Mouse (Mus musculus): ENCODE measurements around the gene Asxl1. TPM values are rescaled to one million over a fixed set of nuclear protein-coding genes. Genes with fewer than 3 reads are reported as not detected.

The Asxl1 gene
- total and polyA plus RNA-seq, 3 experiments: 15.2 to 35.5 TPM; not detected in 1

GRCm38 (mm10) chr2:153447719-153448118 lies 102.1 kb downstream of the Asxl1 start:
- Histone ChIP-seq H3K4me1 (ENCODE audit: control insufficient read depth in 1 of 2, insufficient read depth in 2 of 2, low read length in 2 of 2) (no peaks in the 10 kb centered on the region; a peak in 1 of 4 replicates), H3K36me3 (ENCODE audit: control insufficient read depth in 1 of 2, insufficient read depth in 2 of 2, low read length in 2 of 2) (no peaks in the 10 kb centered on the region)
- no peak for DNase-seq (ENCODE audit: low read depth, low spot score)

GRCm38 (mm10) chr2:153448519-153448918 lies 102.9 kb downstream of the Asxl1 start:
- TF ChIP-seq ZC3H11A (IDR thresholded peaks at IDR 0.05; ENCODE audit: low read depth, low read length) (no peak), POLR2AphosphoS2 (IDR thresholded peaks at IDR 0.05; ENCODE audit: low read length) (no peak), NELFE (IDR thresholded peaks at IDR 0.05; ENCODE audit: low read depth, low read length) (no peak), MAZ (IDR thresholded peaks at IDR 0.05; ENCODE audit: low read depth, low read length) (no peak), POLR2A (IDR thresholded peaks at IDR 0.05; ENCODE audit: control insufficient read depth in 1 of 2, insufficient read depth in 1 of 2, low read depth in 1 of 2, low read length in 2 of 2, poor library complexity in 1 of 2) (no peak), MYC (IDR thresholded peaks at IDR 0.05; ENCODE audit: low read depth, low read length) (no peak), USF2 (IDR thresholded peaks at IDR 0.05; ENCODE audit: borderline replicate concordance in 1 of 2, insufficient read depth in 1 of 2, low read depth in 1 of 2, low read length in 2 of 2) (no peak), UBTF (IDR thresholded peaks at IDR 0.05; ENCODE audit: borderline replicate concordance, insufficient read depth, low read depth, low read length) (no peak), ZNF384 (IDR thresholded peaks at IDR 0.05; ENCODE audit: low read depth, low read length) (no peak), MXI1 (IDR thresholded peaks at IDR 0.05; ENCODE audit: low read depth, low read length) (no peak), POLR2AphosphoS5 (IDR thresholded peaks at IDR 0.05; ENCODE audit: borderline replicate concordance, low read depth, low read length) (no peak), CHD1 (IDR thresholded peaks at IDR 0.05; ENCODE audit: low read depth, low read length) (no peak), RAD21 (IDR thresholded peaks at IDR 0.05; ENCODE audit: low read depth, low read length) (no peak), NRF1 (IDR thresholded peaks at IDR 0.05; ENCODE audit: insufficient read depth, low read depth, low read length, poor library complexity, severe bottlenecking) (no peak), CTCF (IDR thresholded peaks at IDR 0.05 in 2 of 3, conservative IDR thresholded peaks at IDR 0.05 in 1 of 3; ENCODE audit: control insufficient read depth in 1 of 3, insufficient read depth in 1 of 3, low read depth in 2 of 3, low read length in 3 of 3, poor library complexity in 1 of 3, severe bottlenecking in 1 of 3) (no peak), TCF12 (IDR thresholded peaks at IDR 0.05; ENCODE audit: low read depth, low read length) (no peak), JUND (IDR thresholded peaks at IDR 0.05; ENCODE audit: low read depth, low read length) (no peak)
- DNase-seq (ENCODE audit: low read depth, low spot score): no peak
- Histone ChIP-seq H3K27me3 (ENCODE audit: control insufficient read depth in 1 of 2, insufficient read depth in 2 of 2, low read length in 2 of 2) (no peaks in the 10 kb centered on the region), H3K79me2 (ENCODE audit: control insufficient read depth, insufficient read depth, low read length, poor library complexity) (no peaks in the 10 kb centered on the region), H3K4me1 (ENCODE audit: control insufficient read depth in 1 of 2, insufficient read depth in 2 of 2, low read length in 2 of 2) (no peaks in the 10 kb centered on the region; a peak in 1 of 4 replicates), H3K27ac (ENCODE audit: control insufficient read depth, low read depth, low read length) (no peak overlapping the region), H3K4me3 (ENCODE audit: control insufficient read depth in 1 of 2, insufficient read depth in 1 of 2, low read depth in 2 of 2, low read length in 2 of 2) (no peak overlapping the region), H3K9me3 (replicated peaks; ENCODE audit: insufficient read depth, low read length) (no peaks in the 10 kb centered on the region), H3K36me3 (ENCODE audit: control insufficient read depth in 1 of 2, insufficient read depth in 2 of 2, low read length in 2 of 2) (no peaks in the 10 kb centered on the region), H3K9ac (ENCODE audit: control insufficient read depth, low read depth, low read length, poor library complexity, severe bottlenecking) (no peak overlapping the region)

More at GRCm38 (mm10) chr2:153447719-153448118, 102.1 kb downstream of the Asxl1 start:
- no peak overlapping the region for H3K4me3 ChIP-seq (ENCODE audit: control insufficient read depth in 1 of 2, insufficient read depth in 1 of 2, low read depth in 2 of 2, low read length in 2 of 2)
- H3K27me3 ChIP-seq (ENCODE audit: control insufficient read depth in 1 of 2, insufficient read depth in 2 of 2, low read length in 2 of 2): no peaks in the 10 kb centered on the region
- no peak overlapping the region for H3K27ac ChIP-seq (ENCODE audit: control insufficient read depth, low read depth, low read length)
- no peak overlapping the region for H3K9ac ChIP-seq (ENCODE audit: control insufficient read depth, low read depth, low read length, poor library complexity, severe bottlenecking)
- TF ChIP-seq MYB (IDR thresholded peaks at IDR 0.05; ENCODE audit: low read depth, low read length) (no peak), MYC (IDR thresholded peaks at IDR 0.05; ENCODE audit: low read depth, low read length) (no peak), RAD21 (IDR thresholded peaks at IDR 0.05; ENCODE audit: low read depth, low read length) (no peak), BHLHE40 (IDR thresholded peaks at IDR 0.05; ENCODE audit: borderline replicate concordance, low read depth, low read length) (no peak), MXI1 (IDR thresholded peaks at IDR 0.05; ENCODE audit: low read depth, low read length) (no peak), ETS1 (IDR thresholded peaks at IDR 0.05; ENCODE audit: low read depth, low read length) (no peak), HCFC1 (IDR thresholded peaks at IDR 0.05; ENCODE audit: low read depth, low read length) (no peak), CHD1 (IDR thresholded peaks at IDR 0.05; ENCODE audit: low read depth, low read length) (no peak), EP300 (IDR thresholded peaks at IDR 0.05; ENCODE audit: low read depth in 1 of 2, low read length in 2 of 2) (no peak), SMC3 (IDR thresholded peaks at IDR 0.05; ENCODE audit: low read depth, low read length) (no peak), UBTF (IDR thresholded peaks at IDR 0.05; ENCODE audit: borderline replicate concordance, insufficient read depth, low read depth, low read length) (no peak), KAT2A (conservative IDR thresholded peaks at IDR 0.05; ENCODE audit: low read depth, low read length) (no peak), USF1 (IDR thresholded peaks at IDR 0.05; ENCODE audit: low read depth, low read length) (no peak), POLR2AphosphoS2 (IDR thresholded peaks at IDR 0.05; ENCODE audit: low read length) (no peak), SIN3A (IDR thresholded peaks at IDR 0.05; ENCODE audit: low read length) (no peak), MAZ (IDR thresholded peaks at IDR 0.05; ENCODE audit: low read depth, low read length) (no peak), MAFK (IDR thresholded peaks at IDR 0.05; ENCODE audit: borderline replicate concordance, low read depth, low read length) (no peak)
- H3K9me3 ChIP-seq (replicated peaks; ENCODE audit: insufficient read depth, low read length): no peaks in the 10 kb centered on the region
- no peaks in the 10 kb centered on the region for H3K79me2 ChIP-seq (ENCODE audit: control insufficient read depth, insufficient read depth, low read length, poor library complexity)

Data from MEL (cell line).